Mouse (Mus musculus) right cerebral cortex, adult 18-20 months (tissue): ENCODE results near the gene Syt6.

Experiments used
- DNase-seq: peaks from one replicate; pipeline ENCODE4 v3.0.0; 2022; ENCODE audit warnings: mixed read lengths

The Syt6 gene

DNA sequence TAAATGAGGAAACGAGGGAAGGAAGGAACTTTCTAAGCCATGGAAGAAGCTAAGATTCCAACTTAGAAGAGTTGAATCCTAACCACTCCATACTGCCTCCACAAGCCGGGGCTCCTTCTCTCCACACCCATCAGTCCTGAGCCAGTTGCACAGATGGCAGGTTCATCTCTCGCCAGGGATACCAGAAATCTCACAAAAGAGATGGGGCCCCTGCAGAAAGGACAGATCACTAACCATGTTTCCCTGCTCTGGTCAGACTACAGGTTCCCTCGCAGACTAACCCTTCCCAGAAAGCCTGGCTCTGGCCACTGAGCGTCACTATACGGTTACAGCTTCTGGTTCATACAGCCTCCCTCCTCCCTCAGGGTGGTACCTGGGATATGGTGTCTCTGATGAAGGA, 74.7 kb downstream of the Syt6 start:
- DNase-seq, result no peak

- no peak for DNase-seq
Observed at GRCm38 (mm10) chr3:103650406-103650805, 75.4 kb downstream of the Syt6 start.

DNA sequence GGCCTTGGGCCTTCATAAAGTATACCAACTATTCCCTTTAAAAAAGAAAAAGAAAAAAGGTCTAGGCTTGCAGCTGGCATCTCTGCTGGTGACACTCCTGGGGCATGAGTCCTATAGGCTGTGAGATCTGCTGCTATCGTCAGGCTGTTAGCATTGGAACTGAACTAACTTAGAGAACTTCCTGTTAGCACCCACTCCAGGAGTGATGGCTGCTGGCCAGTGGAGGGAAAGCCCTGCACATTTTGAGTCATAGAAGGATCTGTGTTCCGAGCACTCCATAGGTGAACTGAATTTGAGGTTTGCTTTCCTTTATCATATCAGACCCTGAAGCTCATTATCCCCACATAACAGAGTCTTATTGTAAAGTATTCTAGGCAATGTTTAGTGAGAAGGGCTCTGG, 85.0 kb downstream of the Syt6 start:
- peak; percentile 50 for DNase-seq

GRCm38 (mm10) chr3:103661714-103662113, 86.7 kb downstream of the Syt6 start:
- peak; percentile 48 for DNase-seq

DNA sequence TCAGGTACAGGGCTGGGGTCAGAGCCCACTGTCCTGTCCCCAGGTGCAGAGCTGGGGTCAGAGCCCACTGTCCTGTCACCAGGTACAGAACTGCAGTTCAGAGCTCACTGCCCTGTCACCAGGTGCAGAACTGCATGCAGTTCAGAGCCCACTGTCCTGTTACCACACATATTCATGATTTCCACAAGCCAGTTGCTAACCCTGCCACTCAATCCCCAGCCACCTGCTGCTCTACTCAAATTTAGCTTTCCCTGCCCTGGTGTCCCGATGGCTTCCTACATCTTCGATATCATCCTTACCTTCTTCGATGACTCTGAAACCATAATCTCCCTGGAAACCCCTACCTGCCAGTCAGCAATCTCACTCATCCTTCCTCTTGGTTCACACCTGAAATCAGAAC, 88.4 kb downstream of the Syt6 start:
- no peak for DNase-seq

- no peak for DNase-seq
Observed at GRCm38 (mm10) chr3:103672113-103672512, 97.1 kb downstream of the Syt6 start.

- DNase-seq, result no peak
Observed at GRCm38 (mm10) chr3:103672716-103673115, 97.7 kb downstream of the Syt6 start.

GRCm38 (mm10) chr3:103678811-103679210, 103.8 kb downstream of the Syt6 start:
- DNase-seq, result no peak

- DNase-seq, result peak; percentile 65
Observed at GRCm38 (mm10) chr3:103682473-103682872, 107.4 kb downstream of the Syt6 start.

- DNase-seq, result peak; percentile 76
Observed at GRCm38 (mm10) chr3:103683234-103683965, 108.4 kb downstream of the Syt6 start.

GRCm38 (mm10) chr3:103683966-103684319, 108.9 kb downstream of the Syt6 start:
- DNase-seq, result no peak

GRCm38 (mm10) chr3:103689043-103689442, 114.0 kb downstream of the Syt6 start:
- DNase-seq, result no peak

GRCm38 (mm10) chr3:103690506-103690905, 115.5 kb downstream of the Syt6 start:
- DNase-seq, result no peak
